Mouse (Mus musculus) left cerebral cortex, adult 9 months (tissue): Measurements from ENCODE around the gene Rab3il1.

ENCODE experiments used
- DNase-seq, 2 experiments: peaks; one replicate each; pipeline ENCODE4 v3.0.0; 2022; ENCODE audit warnings: low spot score in 2 of 2

Rab3il1 gene

DNA sequence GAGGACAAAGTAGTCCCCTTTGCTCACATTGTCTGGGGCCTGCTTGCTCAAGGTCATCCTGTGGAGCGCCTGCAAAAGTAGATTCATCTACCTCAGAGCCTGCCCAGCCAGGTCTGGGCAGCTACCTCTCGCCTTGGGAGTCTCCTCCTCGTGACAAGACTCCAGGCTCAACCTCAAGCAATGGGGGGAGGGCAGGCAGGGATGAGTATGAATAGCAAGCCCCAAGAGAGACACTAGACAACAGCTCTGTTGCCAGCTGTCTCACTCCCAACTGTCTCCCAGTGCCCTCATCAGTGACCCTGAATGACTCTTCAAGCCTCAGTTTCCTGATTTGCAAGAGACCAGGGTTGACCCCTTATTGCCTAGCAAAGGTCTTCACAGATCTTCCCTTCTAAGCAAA is 11.9 kb downstream of the Rab3il1 start:
- no peak for DNase-seq

- no peak for DNase-seq
These were observed 12.4 kb downstream of the Rab3il1 start for GRCm38 (mm10) chr19:10013913-10014312.

DNA sequence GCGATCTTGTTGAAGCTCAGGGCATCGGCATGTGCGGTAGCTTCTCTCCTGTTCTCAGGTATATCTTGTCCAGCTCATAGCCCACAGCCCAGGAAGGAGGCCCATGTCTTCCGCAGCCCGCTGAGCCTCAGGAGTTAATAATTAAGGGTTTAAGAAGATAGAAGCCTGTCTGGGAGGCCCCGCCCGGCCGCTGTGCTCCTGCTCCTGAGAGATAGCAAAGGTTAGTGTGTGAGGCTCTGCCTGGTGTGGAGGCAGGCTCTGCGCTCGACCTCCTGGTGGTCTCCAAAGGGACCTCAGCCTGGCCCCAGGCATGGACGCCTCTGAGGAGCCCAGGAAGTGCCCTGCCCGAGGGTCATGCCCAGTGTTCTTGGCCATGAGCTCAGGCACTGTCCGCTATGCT is 13.4 kb downstream of the Rab3il1 start:
- DNase-seq, result no peak

DNA sequence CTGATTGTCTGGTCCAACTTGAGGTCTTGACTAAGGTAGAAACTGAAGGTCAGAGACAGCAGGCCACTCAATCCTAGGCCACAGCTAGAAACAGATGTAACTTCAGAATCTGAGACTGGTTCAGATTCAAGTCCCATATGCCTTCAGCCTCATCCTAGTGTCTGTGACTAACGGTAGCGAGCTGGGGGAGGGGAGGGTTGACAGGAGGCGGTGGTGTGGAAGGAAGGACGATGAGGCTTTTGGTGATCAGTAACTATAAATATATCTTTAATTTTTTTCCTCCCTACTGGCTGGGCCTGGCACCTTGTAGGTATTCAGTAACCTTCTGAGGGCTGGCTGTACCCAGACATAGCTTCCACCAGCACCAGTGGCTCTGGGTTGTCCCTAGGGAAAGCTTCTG is 14.0 kb downstream of the Rab3il1 start:
- no peak for DNase-seq

DNA sequence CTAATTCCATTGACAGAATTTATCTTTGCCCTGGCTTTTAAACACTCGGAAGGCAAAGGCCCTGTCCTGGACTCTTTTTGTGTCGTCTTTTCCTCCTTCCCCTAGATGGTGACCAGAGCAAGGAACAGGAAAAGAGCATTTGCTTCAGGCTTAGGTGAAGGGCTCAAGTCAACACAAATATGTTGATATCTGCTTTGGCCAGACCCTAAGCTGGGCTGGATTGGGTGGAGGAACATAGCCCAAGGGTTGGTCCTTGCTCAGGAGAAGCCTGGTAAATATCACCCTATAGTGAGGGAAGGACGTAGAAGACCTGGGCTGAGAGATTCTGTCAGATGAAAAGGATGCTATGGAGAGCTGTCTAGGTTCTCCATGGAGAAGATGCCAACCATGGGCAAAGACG is 14.7 kb downstream of the Rab3il1 start:
- no peak for DNase-seq

GRCm38 (mm10) chr19:10017637-10018526 is 16.4 kb downstream of the Rab3il1 start:
- peak in 1 of 2 experiments; percentile 80 for DNase-seq

- no peak for DNase-seq
These were observed 17.0 kb downstream of the Rab3il1 start for GRCm38 (mm10) chr19:10018527-10018818.

GRCm38 (mm10) chr19:10019214-10019760 is 17.8 kb downstream of the Rab3il1 start:
- DNase-seq, result no peak

- no peak for DNase-seq
These were observed 20.5 kb downstream of the Rab3il1 start for GRCm38 (mm10) chr19:10021981-10022380.

DNA sequence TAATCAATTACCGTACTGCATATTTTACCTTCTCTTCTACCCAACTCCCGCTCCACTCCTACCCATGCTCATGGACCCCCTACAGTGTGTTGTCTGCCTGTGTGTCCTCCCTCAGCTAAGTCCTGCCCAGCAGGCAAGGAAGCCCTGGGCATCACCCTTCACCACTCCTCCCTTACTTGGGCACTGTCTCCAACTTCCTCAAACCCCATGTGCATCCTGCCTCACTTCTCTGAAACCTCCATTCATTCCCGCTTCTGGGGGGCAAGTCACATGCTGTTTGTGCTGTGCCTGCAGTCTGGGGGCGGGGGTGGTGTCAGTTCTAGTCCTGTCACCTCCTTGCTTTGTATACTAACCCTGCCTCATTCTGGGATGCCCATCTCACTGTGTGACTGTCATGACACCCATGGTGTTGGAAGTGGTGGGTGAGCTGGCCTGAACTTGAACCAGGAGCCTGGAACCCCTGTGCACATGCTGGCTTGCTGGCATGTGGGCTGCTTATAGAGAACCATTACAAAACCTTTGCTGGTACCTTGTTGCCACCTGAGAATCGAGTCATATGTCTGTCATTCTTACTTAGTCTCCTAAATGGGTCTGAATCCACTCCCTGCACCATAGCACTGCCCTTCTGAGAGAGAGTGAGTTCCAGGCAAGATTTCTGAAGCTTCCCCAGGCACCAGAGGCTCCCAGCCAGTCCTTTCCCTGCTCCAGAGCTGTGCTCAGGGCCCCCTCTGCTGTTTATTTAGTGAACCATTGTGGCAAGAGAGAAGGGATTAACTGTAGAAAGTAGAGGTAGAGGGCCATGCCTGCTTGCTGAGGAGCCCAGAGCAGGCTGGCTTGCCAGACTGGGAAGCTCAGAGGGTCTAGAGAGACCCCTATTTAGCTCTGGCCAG is 21.2 kb downstream of the Rab3il1 start:
- DNase-seq, result peak in 1 of 2 experiments; percentile 70

- no peak for DNase-seq
These were observed 21.9 kb downstream of the Rab3il1 start for GRCm38 (mm10) chr19:10023304-10023758.

DNA sequence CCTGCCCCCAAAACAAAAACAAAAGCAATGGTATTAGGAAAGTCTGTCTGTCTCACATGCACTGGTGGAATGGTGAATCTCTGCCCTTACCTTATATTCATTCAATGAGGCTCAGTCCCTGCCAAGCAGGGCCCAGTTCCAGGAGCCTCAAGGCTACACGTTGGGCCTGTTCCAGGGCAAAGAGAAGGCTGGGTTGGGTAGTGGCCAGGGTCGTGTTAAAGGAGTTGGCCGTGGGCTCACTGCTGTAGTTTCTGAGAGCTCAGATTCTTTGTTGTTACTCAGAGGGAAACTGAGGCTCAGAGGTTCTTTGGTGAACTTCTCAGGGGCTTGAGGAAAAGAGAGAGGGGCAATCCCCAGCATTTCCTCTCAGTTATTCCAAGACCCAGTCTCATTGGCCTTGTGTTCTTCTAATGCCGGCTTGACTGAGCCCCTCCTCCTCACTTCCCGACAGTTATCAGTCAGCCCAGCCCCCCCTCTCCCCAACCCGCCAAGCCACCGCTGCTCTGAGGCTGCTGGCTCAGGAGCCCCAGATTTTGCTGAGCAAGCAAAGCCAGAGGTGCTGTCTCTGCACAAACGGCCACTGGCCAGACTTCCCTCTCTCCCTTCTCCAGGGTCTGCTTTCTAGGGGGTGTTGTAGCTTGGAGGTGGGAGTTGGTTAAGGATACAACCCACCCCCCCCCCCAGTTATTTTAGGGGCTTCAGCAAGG is 23.9 kb downstream of the Rab3il1 start:
- DNase-seq, result no peak

GRCm38 (mm10) chr19:10029746-10030145 is 28.3 kb downstream of the Rab3il1 start:
- no peak for DNase-seq

GRCm38 (mm10) chr19:10033211-10033973 is 31.9 kb downstream of the Rab3il1 start:
- peak in 1 of 2 experiments; percentile 78 for DNase-seq

DNA sequence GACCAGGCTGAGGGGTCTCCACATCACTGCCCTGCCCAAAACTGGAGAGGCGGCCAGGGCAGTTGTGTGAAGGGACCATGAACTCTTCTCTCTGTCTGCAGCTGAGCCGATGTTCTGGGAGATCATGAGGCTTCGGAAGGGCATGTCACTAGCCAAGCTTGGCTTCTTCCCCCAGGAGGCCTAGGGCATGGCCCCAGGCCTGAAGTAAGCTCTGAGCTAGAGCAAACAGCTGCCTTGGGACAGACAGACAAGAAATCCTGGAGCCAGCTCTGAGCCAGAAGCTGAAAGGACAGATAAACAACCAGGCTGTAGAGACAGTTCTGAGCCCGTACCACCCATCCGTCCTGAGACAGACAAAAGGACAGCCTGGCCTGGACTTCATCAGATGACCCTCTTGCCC is 32.9 kb downstream of the Rab3il1 start:
- DNase-seq, result no peak

GRCm38 (mm10) chr19:10034785-10035447 is 33.4 kb downstream of the Rab3il1 start:
- peak in 1 of 2 experiments; percentile 82 for DNase-seq

DNA sequence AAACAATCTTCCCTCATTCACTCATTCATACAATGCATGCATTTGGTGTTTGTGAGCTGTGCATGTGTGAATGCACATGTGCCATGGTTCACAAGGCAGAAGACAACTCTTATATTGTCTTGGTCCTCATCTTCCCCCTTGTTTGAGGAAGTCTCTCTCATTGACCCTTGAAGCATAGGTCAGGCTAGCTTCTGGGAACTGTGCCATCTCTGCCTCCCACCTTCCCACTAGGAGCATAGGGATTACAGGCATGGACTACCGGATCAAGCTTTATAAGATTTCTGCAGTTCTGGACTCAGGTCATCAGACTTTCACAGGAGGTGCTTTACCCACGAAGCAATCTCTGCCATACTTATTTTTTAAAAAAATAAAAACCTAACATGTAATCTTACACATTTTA is 36.1 kb downstream of the Rab3il1 start:
- no peak for DNase-seq

DNA sequence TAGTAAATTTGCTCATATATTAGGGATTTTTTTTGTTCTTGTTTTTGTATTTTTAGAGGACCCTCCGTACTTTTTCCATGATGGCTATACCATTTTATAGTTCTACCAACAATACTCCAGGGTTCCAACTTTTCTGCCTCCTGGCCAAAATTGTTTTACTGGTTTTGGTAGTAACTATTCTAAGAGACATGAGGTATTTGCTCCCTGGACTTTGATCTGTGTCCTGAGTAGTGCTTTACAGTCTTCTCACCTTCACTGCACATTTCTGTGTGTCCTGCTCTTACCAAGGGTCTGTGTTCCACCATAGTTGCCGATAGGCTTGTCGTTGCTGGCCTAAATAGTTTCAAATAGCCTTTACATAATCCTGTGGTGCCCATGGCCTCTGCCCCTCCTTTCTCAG is 36.9 kb downstream of the Rab3il1 start:
- DNase-seq, result no peak

- no peak for DNase-seq
These were observed 37.4 kb downstream of the Rab3il1 start for GRCm38 (mm10) chr19:10038910-10039309.

DNA sequence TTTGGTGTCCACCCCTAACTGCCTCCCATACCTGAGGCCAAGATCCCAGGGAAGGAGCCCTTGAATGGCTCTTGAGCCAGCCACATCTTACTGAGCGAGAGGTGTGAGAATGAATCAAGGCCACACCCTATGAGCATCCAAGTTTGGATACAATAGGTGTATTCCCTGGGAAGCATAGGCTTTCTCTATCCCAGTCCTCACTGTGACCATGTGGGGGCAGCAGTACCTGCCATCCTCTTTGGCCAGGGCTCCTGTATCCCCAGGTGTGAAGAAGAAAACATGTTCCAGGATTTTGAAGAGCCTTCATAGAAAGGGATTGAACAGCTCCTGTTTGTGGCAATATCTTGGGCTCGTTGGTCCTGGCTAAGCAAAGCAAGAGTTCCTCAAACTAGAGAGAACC is 38.1 kb downstream of the Rab3il1 start:
- no peak for DNase-seq
